8 mouse cellular contexts compared by ENCODE assay signal in the genomic region with DNA sequence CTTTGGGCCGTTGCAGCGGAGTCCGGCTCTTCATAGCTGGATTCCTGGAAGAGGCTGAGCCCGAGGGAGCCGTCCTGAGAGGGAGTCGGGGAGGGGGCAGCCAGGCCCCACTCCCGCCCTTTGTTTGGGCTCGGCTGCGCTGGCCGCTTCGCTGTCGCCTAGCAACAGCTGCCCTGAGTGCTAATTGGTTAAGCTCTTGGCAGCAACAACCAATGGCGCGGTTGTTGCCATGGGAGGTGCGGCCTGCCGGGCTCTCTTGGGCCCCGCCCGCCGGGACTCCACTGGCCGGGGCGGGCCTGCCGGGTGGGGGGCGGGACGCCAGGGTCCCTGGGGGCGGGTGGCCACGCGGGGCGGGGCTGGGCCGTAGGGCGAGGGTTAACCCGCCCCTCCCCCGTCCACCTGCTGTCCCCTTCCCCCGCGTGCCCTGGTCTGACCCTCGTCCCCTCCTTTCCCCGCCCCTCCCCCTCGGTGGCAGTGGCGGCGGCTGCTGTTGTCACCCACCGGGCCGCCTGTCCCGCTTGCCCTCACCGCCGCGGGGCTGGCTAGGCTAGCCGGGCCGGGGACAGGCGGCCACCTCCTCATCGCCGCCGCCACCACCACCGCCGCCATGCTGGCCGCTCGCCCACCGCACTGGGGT. TPM values are rescaled to one million over a fixed set of nuclear protein-coding genes. Genes with fewer than 3 reads are reported as not detected.
DNase-seq lines count a peak whose midpoint lies in the region; ATAC-seq and TF ChIP-seq lines count a peak whose summit lies in the region.

No protein-coding gene starts in this region.

- H3K27me3 ChIP-seq in ES-Bruce4 (ENCODE audit: control insufficient read depth, insufficient read depth, low read length, poor library complexity, severe bottlenecking), result no peaks in the 10 kb centered on the region
- H3K27me3 ChIP-seq in forebrain, embryonic 14.5 days (replicated peaks; ENCODE audit: control insufficient read depth, insufficient read depth, low read length), result no peaks in the 10 kb centered on the region
- no peaks in the 10 kb centered on the region for H3K27me3 ChIP-seq in neural tube, embryonic 15.5 days (replicated peaks)

- ATAC-seq in forebrain, embryonic 14.5 days, result peak; percentile 95
- peak; percentile 95 for ATAC-seq in neural tube, embryonic 15.5 days (ENCODE audit: low FRiP score)

- DNase-seq in cerebellum, adult 11 months, result peak; percentile 90
- peak; percentile 99 for DNase-seq in forebrain, embryonic 14.5 days (ENCODE audit: low spot score)
- DNase-seq in heart, postnatal 14 days, result peak; percentile 94 to 96
- peak; percentile 95 for DNase-seq in layer of hippocampus, adult 11-12 months (ENCODE audit: low spot score)
- peak; percentile 95 to 97 for DNase-seq in lung, adult 18-20 months
- peak; percentile 96 for DNase-seq in testis, postnatal 14 days (ENCODE audit: low spot score)

- TF ChIP-seq CTCF in ES-Bruce4 (IDR thresholded peaks at IDR 0.05; ENCODE audit: low read depth, low read length), result no peak

- no peaks in the 10 kb centered on the region for H3K4me1 ChIP-seq in ES-Bruce4 (ENCODE audit: control insufficient read depth, insufficient read depth, low read length)
- H3K4me1 ChIP-seq in forebrain, embryonic 14.5 days (ENCODE audit: control insufficient read depth, insufficient read depth, low read length), result peaks cover 6% of the 10 kb centered on the region; the same call in 1 of the 2 replicates
- H3K4me1 ChIP-seq in neural tube, embryonic 15.5 days, result peaks cover 17% of the 10 kb centered on the region

- intact Hi-C loops in heart, postnatal 14 days (cut with DNase I), result no loop called here

- no peak for TF ChIP-seq POLR2A in ES-Bruce4 (IDR thresholded peaks at IDR 0.05; ENCODE audit: insufficient read depth, low read length)

- peak overlapping the region; percentile 69 for H3K9ac ChIP-seq in ES-Bruce4 (ENCODE audit: low read depth, poor library complexity, severe bottlenecking)
- peak overlapping the region; percentile 96 for H3K9ac ChIP-seq in forebrain, embryonic 14.5 days (ENCODE audit: low read length)
- peak overlapping the region; percentile 83 for H3K9ac ChIP-seq in neural tube, embryonic 15.5 days (replicated peaks)

- H3K36me3 ChIP-seq in ES-Bruce4 (ENCODE audit: control insufficient read depth, insufficient read depth, low read length, poor library complexity, severe bottlenecking), result peaks cover 46% of the 10 kb centered on the region
- H3K36me3 ChIP-seq in forebrain, embryonic 14.5 days (ENCODE audit: control insufficient read depth, insufficient read depth, low read length), result peaks cover 76% of the 10 kb centered on the region
- H3K36me3 ChIP-seq in neural tube, embryonic 15.5 days, result peaks cover 69% of the 10 kb centered on the region

- WGBS in forebrain, embryonic 14.5 days, result 1% methylated on average over 39 of the region's 56 CpGs
- under 1% methylated on average over 46 of the region's 56 CpGs for WGBS in neural tube, embryonic 15.5 days

- H3K4me2 ChIP-seq in forebrain, embryonic 14.5 days (ENCODE audit: low read length), result peak overlapping the region; percentile 88
- H3K4me2 ChIP-seq in neural tube, embryonic 15.5 days, result peak overlapping the region; percentile 61

- no peak for TF ChIP-seq EP300 in ES-Bruce4 (IDR thresholded peaks at IDR 0.05; ENCODE audit: insufficient read depth, low read depth, low read length)

- H3K4me3 ChIP-seq in ES-Bruce4 (ENCODE audit: low read depth, low read length), result peak overlapping the region; percentile 81
- H3K4me3 ChIP-seq in forebrain, embryonic 14.5 days (ENCODE audit: low read depth, low read length), result peak overlapping the region; percentile 98
- peak overlapping the region; percentile 99 for H3K4me3 ChIP-seq in neural tube, embryonic 15.5 days (replicated peaks)

- H3K27ac ChIP-seq in ES-Bruce4 (ENCODE audit: insufficient read depth, low read length), result no peak overlapping the region
- peak overlapping the region; percentile 97 for H3K27ac ChIP-seq in forebrain, embryonic 14.5 days (ENCODE audit: low read depth, low read length)
- peak overlapping the region; percentile 95 for H3K27ac ChIP-seq in neural tube, embryonic 15.5 days (replicated peaks)

- no peaks in the 10 kb centered on the region for H3K9me3 ChIP-seq in ES-Bruce4 (replicated peaks; ENCODE audit: control insufficient read depth, insufficient read depth, low read length, poor library complexity, severe bottlenecking)
- no peaks in the 10 kb centered on the region for H3K9me3 ChIP-seq in forebrain, embryonic 14.5 days (replicated peaks; ENCODE audit: control insufficient read depth, low read length)
- no peaks in the 10 kb centered on the region for H3K9me3 ChIP-seq in neural tube, embryonic 15.5 days (replicated peaks)

RNA-seq across cellular contexts. Expression of a gene that starts 0.6 kb away (rescaled TPM):
- 9.2 and 9.5 TPM in 2 replicates for polyA plus RNA-seq in ES-Bruce4 (2011; ENCODE audit: insufficient read depth, insufficient read length, low read depth, missing spikeins)
- 9.9 and 13.7 TPM in 2 replicates for polyA plus RNA-seq in forebrain, embryonic 14.5 days (2014; fragmentation: Nextera tagmentation; extraction: Ambion mirVana)
- 10 to 100 TPM; 37.4 to 40.8 TPM for total RNA-seq in heart, postnatal 14 days (2021)
- polyA plus RNA-seq in neural tube, embryonic 15.5 days (2015; fragmentation: Nextera tagmentation; extraction: Ambion mirVana), result 10.7 and 10.9 TPM in 2 replicates

RNA-seq across cellular contexts. Expression of a gene that starts 10.3 kb away (rescaled TPM):
- 441 and 480 TPM in 2 replicates for polyA plus RNA-seq in ES-Bruce4 (2011; ENCODE audit: insufficient read depth, insufficient read length, low read depth, missing spikeins)
- polyA plus RNA-seq in forebrain, embryonic 14.5 days (2014; fragmentation: Nextera tagmentation; extraction: Ambion mirVana), result 36.0 and 38.3 TPM in 2 replicates
- 10 to 100 TPM; 31.2 to 37.7 TPM for total RNA-seq in heart, postnatal 14 days (2021)
- 70.8 and 88.2 TPM in 2 replicates for polyA plus RNA-seq in neural tube, embryonic 15.5 days (2015; fragmentation: Nextera tagmentation; extraction: Ambion mirVana)

RNA-seq across cellular contexts. Expression of a gene that starts 50.6 kb away (rescaled TPM):
- polyA plus RNA-seq in ES-Bruce4 (2011; ENCODE audit: insufficient read depth, insufficient read length, low read depth, missing spikeins), result 0.13 TPM in 1 of 2 replicates, not detected in the other
- 0.03 and 0.09 TPM in 2 replicates for polyA plus RNA-seq in forebrain, embryonic 14.5 days (2014; fragmentation: Nextera tagmentation; extraction: Ambion mirVana)
- under 1 TPM in 1 of 2 experiments, not detected in 1; 0.02 TPM for total RNA-seq in heart, postnatal 14 days (2021)
- 0.06 and 0.17 TPM in 2 replicates for polyA plus RNA-seq in neural tube, embryonic 15.5 days (2015; fragmentation: Nextera tagmentation; extraction: Ambion mirVana)
